Mouse (Mus musculus) embryonic stem cell, embryonic (primary cell): ENCODE results near the gene Ranbp9.

Source experiments
- CTCF ChIA-PET, 4 experiments: fragments of 300-600 bp in 2 of 4; fragments of 350-600 bp in 2 of 4; sonication (Branson Sonifier 250); formaldehyde crosslinking; loops; one replicate each; lab custom pipeline; 2022; ENCODE audit warnings: inconsistent platforms in 2 of 4; lab: Charles Lee
- POLR2A ChIA-PET, 4 experiments: fragments of 300-600 bp in 2 of 4; fragments of 350-600 bp in 2 of 4; sonication (Branson Sonifier 250); formaldehyde crosslinking; loops; one replicate each; lab custom pipeline; 2022; ENCODE audit warnings: antibody characterized with exemption in 4 of 4, inconsistent platforms in 1 of 4; lab: Charles Lee

The Ranbp9 gene

GRCm38 (mm10) chr13:43479024-43479705 is 1.9 kb downstream of the Ranbp9 start:
- ChIA-PET CTCF (interaction anchor here in 3 of 4 experiments (0.7 to 1.2 kb wide), 3 partner anchors 67 to 1669 kb away, joined by 3 to 6 read pairs (median 3); no protein-coding TSS in a partner anchor), POLR2A (interaction anchor here (0.7 to 1.7 kb wide), 12 partner anchors 12 to 246 kb away, joined by 3 to 8 read pairs (median 3); partner anchors contain the start of gene Nol7 (in 2 of the 4))

GRCm38 (mm10) chr13:43478586-43478985 is 2.5 kb downstream of the Ranbp9 start:
- ChIA-PET POLR2A (interaction anchor here in 2 of 4 experiments (1.0 to 1.7 kb wide), 6 partner anchors 11 to 136 kb away, joined by 3 to 8 read pairs (median 3); partner anchors contain the start of gene Nol7 (in 2 of the 2)), CTCF (no interaction called here)

GRCm38 (mm10) chr13:43477098-43477697 is 3.9 kb downstream of the Ranbp9 start:
- ChIA-PET POLR2A (no interaction called here), CTCF (interaction anchor here in 2 of 4 experiments (0.6 to 0.8 kb wide), 2 partner anchors 13 to 69 kb away, joined by 3 to 5 read pairs; no protein-coding TSS in a partner anchor)

- CTCF ChIA-PET = no interaction called here
- POLR2A ChIA-PET = interaction anchor here in 1 of 4 experiments (1.1 to 1.7 kb wide), 2 partner anchors 69 to 77 kb away, joined by 3 to 5 read pairs; no protein-coding TSS in a partner anchor
Observed at GRCm38 (mm10) chr13:43476226-43476625, 4.9 kb downstream of the Ranbp9 start.

- ChIA-PET POLR2A (interaction anchor here in 2 of 4 experiments (0.7 to 1.7 kb wide), 5 partner anchors 10 to 201 kb away, joined by 3 to 5 read pairs (median 3); no protein-coding TSS in a partner anchor), CTCF (interaction anchor here in 1 of 4 experiments (0.6 kb wide), 1 partner anchor 251 kb away, joined by 4 read pairs; no protein-coding TSS in a partner anchor)
Observed at GRCm38 (mm10) chr13:43474722-43475121, 6.4 kb downstream of the Ranbp9 start.

- POLR2A ChIA-PET = interaction anchor here in 3 of 4 experiments (0.7 to 1.5 kb wide), 4 partner anchors 10 to 196 kb away, joined by 3 to 4 read pairs (median 3); no protein-coding TSS in a partner anchor
- CTCF ChIA-PET = interaction anchor here in 1 of 4 experiments (0.5 kb wide), 1 partner anchor 99 kb away, joined by 3 read pairs; no protein-coding TSS in a partner anchor
Observed at GRCm38 (mm10) chr13:43471861-43472260, 9.2 kb downstream of the Ranbp9 start.

- POLR2A ChIA-PET = interaction anchor here in 2 of 4 experiments (1.2 to 1.5 kb wide), 6 partner anchors 9 to 47 kb away, joined by 3 to 8 read pairs (median 4); no protein-coding TSS in a partner anchor
- CTCF ChIA-PET = no interaction called here
Observed at GRCm38 (mm10) chr13:43469607-43470006, 11.5 kb downstream of the Ranbp9 start.

- CTCF ChIA-PET = interaction anchor here in 2 of 4 experiments (0.6 to 1.2 kb wide), 2 partner anchors 80 to 132 kb away, joined by 3 read pairs; no protein-coding TSS in a partner anchor
- POLR2A ChIA-PET = interaction anchor here in 1 of 4 experiments (1.5 to 3.6 kb wide), 2 partner anchors 10 to 11 kb away, joined by 4 to 11 read pairs; no protein-coding TSS in a partner anchor
Observed at GRCm38 (mm10) chr13:43464605-43465004, 16.5 kb downstream of the Ranbp9 start.

- ChIA-PET CTCF (no interaction called here), POLR2A (interaction anchor here in 2 of 4 experiments (1.4 to 1.9 kb wide), 4 partner anchors 42 to 59 kb away, joined by 3 to 6 read pairs (median 4); partner anchors contain the start of gene Nol7 (in 2 of the 2))
Observed at GRCm38 (mm10) chr13:43457161-43457560, 23.9 kb downstream of the Ranbp9 start.

- ChIA-PET CTCF (no interaction called here), POLR2A (interaction anchor here in 1 of 4 experiments (3.2 kb wide), 1 partner anchor 9 kb away, joined by 11 read pairs; no protein-coding TSS in a partner anchor)
Observed at GRCm38 (mm10) chr13:43454431-43454830, 26.7 kb downstream of the Ranbp9 start.

GRCm38 (mm10) chr13:43452843-43453605 is 28.1 kb downstream of the Ranbp9 start:
- POLR2A ChIA-PET = interaction anchor here in 1 of 4 experiments (0.6 to 3.2 kb wide), 9 partner anchors 8 to 71 kb away, joined by 3 to 11 read pairs (median 3); no protein-coding TSS in a partner anchor
- CTCF ChIA-PET = interaction anchor here in 1 of 4 experiments (0.6 kb wide), 1 partner anchor 24 kb away, joined by 3 read pairs; no protein-coding TSS in a partner anchor

GRCm38 (mm10) chr13:43452177-43452576 is 28.9 kb downstream of the Ranbp9 start:
- ChIA-PET CTCF (interaction anchor here in 1 of 4 experiments (0.5 kb wide), 1 partner anchor 909 kb away, joined by 13 read pairs; no protein-coding TSS in a partner anchor), POLR2A (interaction anchor here in 1 of 4 experiments (0.6 to 3.2 kb wide), 8 partner anchors 12 to 78 kb away, joined by 3 to 11 read pairs (median 3); no protein-coding TSS in a partner anchor)

GRCm38 (mm10) chr13:43450686-43451085 is 30.4 kb downstream of the Ranbp9 start:
- ChIA-PET CTCF (no interaction called here), POLR2A (interaction anchor here in 3 of 4 experiments (0.6 to 1.1 kb wide), 3 partner anchors 17 to 1283 kb away, joined by 3 to 5 read pairs (median 5); no protein-coding TSS in a partner anchor)

- ChIA-PET POLR2A (no interaction called here), CTCF (no interaction called here)
Observed at GRCm38 (mm10) chr13:43447721-43448120, 33.4 kb downstream of the Ranbp9 start.

GRCm38 (mm10) chr13:43445754-43446153 is 35.3 kb downstream of the Ranbp9 start:
- CTCF ChIA-PET = no interaction called here
- POLR2A ChIA-PET = interaction anchor here in 1 of 4 experiments (3.7 kb wide), 1 partner anchor 47 kb away, joined by 9 read pairs; the partner anchor contains the start of gene Nol7

- POLR2A ChIA-PET = interaction anchor here in 2 of 4 experiments (0.6 to 3.7 kb wide), 4 partner anchors 9 to 49 kb away, joined by 3 to 9 read pairs (median 4); partner anchors contain the start of gene Nol7 (in 1 of the 2)
Observed at GRCm38 (mm10) chr13:43444717-43445116, 36.4 kb downstream of the Ranbp9 start.

GRCm38 (mm10) chr13:43443706-43444105 is 37.4 kb downstream of the Ranbp9 start:
- CTCF ChIA-PET = no interaction called here
- POLR2A ChIA-PET = interaction anchor here in 1 of 4 experiments (3.7 kb wide), 1 partner anchor 45 kb away, joined by 9 read pairs; the partner anchor contains the start of gene Nol7

More at GRCm38 (mm10) chr13:43444717-43445116, 36.4 kb downstream of the Ranbp9 start:
- CTCF ChIA-PET = no interaction called here
